Mouse (Mus musculus) midbrain, embryonic 14.5 days (tissue): ENCODE measurements at regions not wholly inside any gene's neighbourhood (a gene's known extent, or its start where the extent isn't known, plus 50 kb on each side); places are given as distances from the start of the nearest gene placed in this dataset.

Experiments used
- ATAC-seq: fragments of 200-750 bp; cut with Nextera tagmentation; 2 replicates; pipeline ENCODE4 v1.8.0; 2017; ENCODE audit warnings: moderate number of reproducible peaks, moderate library complexity; ENCODE audit not compliant: low FRiP score, low TSS enrichment
- DNase-seq: peaks from one replicate; pipeline ENCODE4 v3.0.0-alpha.2; 2015
- H3K27ac ChIP-seq: fragments of 300-500 bp; sonication (generic); replicated peaks from 2 replicates; pipeline ENCODE4 v1.5.1; 2014; ENCODE audit warnings: mild to moderate bottlenecking, low read depth, low read length, moderate library complexity
- H3K27me3 ChIP-seq: fragments of 300-500 bp; sonication (generic); 2 replicates; pipeline ENCODE4 v1.6.1; 2014; ENCODE audit warnings: low read length, control low read depth, mixed read lengths; ENCODE audit not compliant: control insufficient read depth, insufficient read depth
- H3K36me3 ChIP-seq: fragments of 300-500 bp; sonication (generic); 2 replicates; pipeline ENCODE4 v1.6.1; 2014; ENCODE audit warnings: low read length, control low read depth; ENCODE audit not compliant: control insufficient read depth, insufficient read depth
- H3K4me1 ChIP-seq: fragments of 300-500 bp; sonication (generic); 2 replicates; pipeline ENCODE4 v1.6.1; 2014; ENCODE audit warnings: mild to moderate bottlenecking, antibody characterized with exemption, low read length, control low read depth; ENCODE audit not compliant: control insufficient read depth, insufficient read depth
- H3K4me2 ChIP-seq: fragments of 300-500 bp; sonication (generic); 2 replicates; pipeline ENCODE4 v1.6.1; 2014; ENCODE audit warnings: mild to moderate bottlenecking, low read length, moderate library complexity
- H3K4me3 ChIP-seq: fragments of 300-500 bp; sonication (generic); replicated peaks from 2 replicates; pipeline ENCODE4 v1.5.1; 2014; ENCODE audit warnings: low read depth, low read length
- H3K9ac ChIP-seq: fragments of 300-500 bp; sonication (generic); replicated peaks from 2 replicates; pipeline ENCODE4 v1.6.1; 2014; ENCODE audit warnings: mild to moderate bottlenecking, low read length, moderate library complexity
- H3K9me3 ChIP-seq: fragments of 300-500 bp; sonication (generic); 2 replicates; pipeline ENCODE4 v1.6.1; 2016; ENCODE audit warnings: low read length, control low read depth, mixed read lengths; ENCODE audit not compliant: control insufficient read depth
- WGBS: fragments of 180-500 bp; shearing (Covaris S2); extraction: QIAGEN DNeasy Blood & Tissue Kit; methylation state at CpG from one replicate; pipeline ENCODE4 v1.1.7; 2014; 5-methylcytosine and 5-hydroxymethylcytosine counted together

- Histone ChIP-seq H3K4me3 (no peak overlapping the region), H3K4me2 (no peak overlapping the region), H3K9ac (no peak overlapping the region), H3K4me1 (no peaks in the 10 kb centered on the region), H3K36me3 (no peaks in the 10 kb centered on the region), H3K27ac (no peak overlapping the region), H3K27me3 (no peaks in the 10 kb centered on the region; the same call in 1 of the 2 replicates), H3K9me3 (0 out of 2 replicates have a peak, but pooled peaks cover 2% of the 10 kb centered on the region)
- no peak for ATAC-seq
- no peak for DNase-seq
- WGBS = 79% methylated on average over 5 of the region's 5 CpGs
Measured at GRCm38 (mm10) chr2:72541246-72541645, 65.3 kb downstream of the Cdca7 start.

- no peak for ATAC-seq
- Histone ChIP-seq H3K27me3 (no peaks in the 10 kb centered on the region), H3K4me2 (no peak overlapping the region), H3K9ac (no peak overlapping the region), H3K9me3 (no peaks in the 10 kb centered on the region), H3K4me3 (no peak overlapping the region), H3K36me3 (no peaks in the 10 kb centered on the region), H3K27ac (no peak overlapping the region), H3K4me1 (no peaks in the 10 kb centered on the region)
- 92% methylated on average over 1 of the region's 1 CpGs for WGBS
- no peak for DNase-seq
Measured at GRCm38 (mm10) chr2:72545453-72545852, 69.5 kb downstream of the Cdca7 start.

GRCm38 (mm10) chr2:72546476-72546875 is 70.5 kb downstream of the Cdca7 start:
- H3K4me1 ChIP-seq = no peaks in the 10 kb centered on the region
- WGBS = 83% methylated on average over 5 of the region's 5 CpGs
- no peak overlapping the region for H3K27ac ChIP-seq
- H3K9me3 ChIP-seq = no peaks in the 10 kb centered on the region
- no peak overlapping the region for H3K9ac ChIP-seq
- no peak for ATAC-seq
- no peaks in the 10 kb centered on the region for H3K36me3 ChIP-seq
- H3K4me3 ChIP-seq = no peak overlapping the region
- no peak for DNase-seq
- H3K27me3 ChIP-seq = no peaks in the 10 kb centered on the region
- no peak overlapping the region for H3K4me2 ChIP-seq

- Histone ChIP-seq H3K9ac (no peak overlapping the region), H3K4me2 (no peak overlapping the region), H3K4me3 (no peak overlapping the region), H3K36me3 (no peaks in the 10 kb centered on the region), H3K9me3 (no peaks in the 10 kb centered on the region), H3K4me1 (no peaks in the 10 kb centered on the region), H3K27me3 (no peaks in the 10 kb centered on the region), H3K27ac (no peak overlapping the region)
- DNase-seq (no peak), ATAC-seq (no peak)
- WGBS = 80% methylated on average over 4 of the region's 4 CpGs
Measured at GRCm38 (mm10) chr2:72546963-72547362, 71.0 kb downstream of the Cdca7 start.

- Histone ChIP-seq H3K36me3 (no peaks in the 10 kb centered on the region), H3K27ac (no peak overlapping the region), H3K4me3 (no peak overlapping the region), H3K27me3 (no peaks in the 10 kb centered on the region), H3K9me3 (peaks cover 6% of the 10 kb centered on the region; the same call in 1 of the 2 replicates), H3K4me1 (no peaks in the 10 kb centered on the region), H3K9ac (no peak overlapping the region), H3K4me2 (no peak overlapping the region)
- WGBS = 96% methylated on average over 4 of the region's 4 CpGs
- ATAC-seq (no peak), DNase-seq (no peak)
Measured at GRCm38 (mm10) chr2:72551268-72551667, 75.3 kb downstream of the Cdca7 start.

- Histone ChIP-seq H3K9me3 (peaks cover 6% of the 10 kb centered on the region; the same call in 1 of the 2 replicates), H3K9ac (no peak overlapping the region), H3K4me2 (no peak overlapping the region), H3K27ac (no peak overlapping the region), H3K27me3 (0 out of 2 replicates have a peak, but pooled peaks cover 2% of the 10 kb centered on the region), H3K36me3 (no peaks in the 10 kb centered on the region), H3K4me3 (no peak overlapping the region), H3K4me1 (no peaks in the 10 kb centered on the region)
- ATAC-seq (no peak), DNase-seq (no peak)
- 89% methylated on average over 5 of the region's 5 CpGs for WGBS
Measured at GRCm38 (mm10) chr2:72554603-72555002, 78.6 kb downstream of the Cdca7 start.

- Histone ChIP-seq H3K27me3 (0 out of 2 replicates have a peak, but pooled peaks cover 3% of the 10 kb centered on the region), H3K9me3 (peaks cover 6% of the 10 kb centered on the region; the same call in 1 of the 2 replicates), H3K27ac (no peak overlapping the region), H3K4me2 (no peak overlapping the region), H3K36me3 (no peaks in the 10 kb centered on the region), H3K4me3 (no peak overlapping the region), H3K4me1 (no peaks in the 10 kb centered on the region), H3K9ac (no peak overlapping the region)
- WGBS = 92% methylated on average over 4 of the region's 4 CpGs
- ATAC-seq (no peak), DNase-seq (no peak)
Measured at GRCm38 (mm10) chr2:72555116-72555515, 79.2 kb downstream of the Cdca7 start.

- no peak for DNase-seq
- H3K4me3 ChIP-seq = no peak overlapping the region
- H3K36me3 ChIP-seq = no peaks in the 10 kb centered on the region
- 0 out of 2 replicates have a peak, but pooled peaks cover 3% of the 10 kb centered on the region for H3K27me3 ChIP-seq
- no peak overlapping the region for H3K4me2 ChIP-seq
- WGBS = 68% methylated on average over 6 of the region's 6 CpGs
- ATAC-seq = no peak
- H3K9me3 ChIP-seq = peaks cover 6% of the 10 kb centered on the region; the same call in 1 of the 2 replicates
- H3K9ac ChIP-seq = no peak overlapping the region
- no peaks in the 10 kb centered on the region for H3K4me1 ChIP-seq
- H3K27ac ChIP-seq = no peak overlapping the region
Measured at GRCm38 (mm10) chr2:72555556-72555955, 79.6 kb downstream of the Cdca7 start.

- Histone ChIP-seq H3K27me3 (0 out of 2 replicates have a peak, but pooled peaks cover 3% of the 10 kb centered on the region), H3K9me3 (peaks cover 6% of the 10 kb centered on the region; the same call in 1 of the 2 replicates), H3K27ac (no peak overlapping the region), H3K4me1 (peaks cover 2% of the 10 kb centered on the region; the same call in 1 of the 2 replicates), H3K9ac (no peak overlapping the region), H3K4me2 (no peak overlapping the region), H3K36me3 (no peaks in the 10 kb centered on the region), H3K4me3 (no peak overlapping the region)
- ATAC-seq (no peak), DNase-seq (no peak)
- 38% methylated on average over 8 of the region's 8 CpGs for WGBS
Measured at GRCm38 (mm10) chr2:72556064-72556821, 80.3 kb downstream of the Cdca7 start.
